Mouse (Mus musculus): ENCODE results near the gene Endov. TPM values are rescaled to one million over a fixed set of nuclear protein-coding genes. Genes with fewer than 3 reads are reported as not detected.

Endov gene
- 10 to 100 TPM in 1 of 2 experiments, 1 to 10 TPM in 1; 7.1 to 10.3 TPM for total RNA-seq (2021)

GRCm38 (mm10) chr11:119490861-119491689 is at the start of gene Endov:
Gene Endov, plus strand, starts transcription at chr11:119491347.
- intact Hi-C loops (cut with DNase I), result loop anchor here (5.0 kb wide), 1 partner anchor 149 kb away; no protein-coding TSS in a partner anchor

GRCm38 (mm10) chr11:119442199-119442598 is 48.9 kb upstream of the Endov start:
- no peak for DNase-seq (ENCODE audit: low spot score)
- intact Hi-C loops (cut with DNase I), result loop anchor here (5.0 kb wide), 1 partner anchor 105 kb away; no protein-coding TSS in a partner anchor

More at GRCm38 (mm10) chr11:119490861-119491689, at the start of gene Endov:
- DNase-seq (ENCODE audit: low spot score), result peak; percentile 91

- intact Hi-C loops (cut with DNase I), result loop anchor here (5.0 kb wide), 1 partner anchor 106 kb away; no protein-coding TSS in a partner anchor
- no peak for DNase-seq (ENCODE audit: low spot score)
Measured at GRCm38 (mm10) chr11:119443442-119443841, 47.7 kb upstream of the Endov start.

GRCm38 (mm10) chr11:119456097-119456496 is 35.0 kb upstream of the Endov start:
- intact Hi-C loops (cut with DNase I), result no loop called here
- DNase-seq (ENCODE audit: low spot score), result no peak

GRCm38 (mm10) chr11:119477876-119478275 is 13.3 kb upstream of the Endov start:
- DNase-seq (ENCODE audit: low spot score), result no peak
- intact Hi-C loops (cut with DNase I), result no loop called here

GRCm38 (mm10) chr11:119491690-119492087 is 542 bp downstream of the Endov start:
- intact Hi-C loops (cut with DNase I), result loop anchor here (5.0 kb wide), 1 partner anchor 149 kb away; no protein-coding TSS in a partner anchor

GRCm38 (mm10) chr11:119492830-119493229 is 1.7 kb downstream of the Endov start:
- DNase-seq (ENCODE audit: low spot score), result no peak
- intact Hi-C loops (cut with DNase I), result loop anchor here (5.0 kb wide), 1 partner anchor 151 kb away; no protein-coding TSS in a partner anchor

More at GRCm38 (mm10) chr11:119491690-119492087, 542 bp downstream of the Endov start:
- no peak for DNase-seq (ENCODE audit: low spot score)

GRCm38 (mm10) chr11:119493516-119493915 is 2.4 kb downstream of the Endov start:
- DNase-seq (ENCODE audit: low spot score), result no peak
- intact Hi-C loops (cut with DNase I), result loop anchor here (5.0 kb wide), 1 partner anchor 151 kb away; no protein-coding TSS in a partner anchor

- intact Hi-C loops (cut with DNase I), result no loop called here
- DNase-seq (ENCODE audit: low spot score), result no peak
Measured at GRCm38 (mm10) chr11:119496147-119496546, 5.0 kb downstream of the Endov start.

GRCm38 (mm10) chr11:119497451-119497850 is 6.3 kb downstream of the Endov start:
- intact Hi-C loops (cut with DNase I), result no loop called here
- DNase-seq (ENCODE audit: low spot score), result no peak

- DNase-seq (ENCODE audit: low spot score), result no peak
- intact Hi-C loops (cut with DNase I), result no loop called here
Measured at GRCm38 (mm10) chr11:119499297-119499696, 8.2 kb downstream of the Endov start.

GRCm38 (mm10) chr11:119500011-119500410 is 8.9 kb downstream of the Endov start:
- DNase-seq (ENCODE audit: low spot score), result no peak
- intact Hi-C loops (cut with DNase I), result loop anchor here (5.0 to 10.0 kb wide), 3 partner anchors 117 to 485 kb away; no protein-coding TSS in a partner anchor

- intact Hi-C loops (cut with DNase I), result loop anchor here (1.0 to 10.0 kb wide), 4 partner anchors 114 to 481 kb away; no protein-coding TSS in a partner anchor
- peak; percentile 14 for DNase-seq (ENCODE audit: low spot score)
Measured at GRCm38 (mm10) chr11:119503675-119504074, 12.5 kb downstream of the Endov start.

GRCm38 (mm10) chr11:119506386-119506785 is 15.2 kb downstream of the Endov start:
- no peak for DNase-seq (ENCODE audit: low spot score)
- intact Hi-C loops (cut with DNase I), result loop anchor here (10.0 kb wide), 1 partner anchor 478 kb away; no protein-coding TSS in a partner anchor

GRCm38 (mm10) chr11:119507772-119508171 is 16.6 kb downstream of the Endov start:
- DNase-seq (ENCODE audit: low spot score), result no peak
- intact Hi-C loops (cut with DNase I), result loop anchor here (10.0 kb wide), 1 partner anchor 477 kb away; no protein-coding TSS in a partner anchor

GRCm38 (mm10) chr11:119509165-119509776 is 18.1 kb downstream of the Endov start:
- intact Hi-C loops (cut with DNase I), result loop anchor here (10.0 kb wide), 1 partner anchor 476 kb away; no protein-coding TSS in a partner anchor

GRCm38 (mm10) chr11:119513038-119513659 is 22.0 kb downstream of the Endov start:
- no peak for DNase-seq (ENCODE audit: low spot score)
- intact Hi-C loops (cut with DNase I), result no loop called here

More at GRCm38 (mm10) chr11:119509165-119509776, 18.1 kb downstream of the Endov start:
- no peak for DNase-seq (ENCODE audit: low spot score)

- intact Hi-C loops (cut with DNase I), result no loop called here
- no peak for DNase-seq (ENCODE audit: low spot score)
Measured at GRCm38 (mm10) chr11:119514108-119514860, 23.1 kb downstream of the Endov start.

All from heart, postnatal 25 days (tissue).